Comparison of ENCODE assay signal across 13 mouse cellular contexts in genomic region chr5:37263816-37264215, GRCm38 (mm10). TPM values are rescaled to one million over a fixed set of nuclear protein-coding genes. Genes with fewer than 3 reads are reported as not detected.
DNase-seq lines count a peak whose midpoint lies in the region.
"Had no signal": no experiment of that assay in that cellular context is flagged by ENCODE, and none has a peak within 500 bp of the region (broad histone marks: within the 10 kb centered on the region; RNA-seq: fewer than 3 reads in every experiment).

No protein-coding gene starts in this region.

- DNase-seq in embryo, embryonic 10.5 days (ENCODE audit: low spot score) = peak; percentile 45
- DNase-seq in embryo, embryonic 11 days = no peak
- peak; percentile 73 for DNase-seq in 3T3-L1 (ENCODE audit: low read depth, low spot score)
- peak; percentile 85 for DNase-seq in adrenal gland, adult 2 months
- DNase-seq in mesoderm, embryonic 11.5 days (ENCODE audit: low read depth, low spot score) = peak; percentile 44
- DNase-seq in layer of hippocampus, postnatal 36 days = no peak
- no peak for DNase-seq in layer of hippocampus, postnatal 14 days (ENCODE audit: low spot score in 2 of 2)
- DNase-seq: cerebellum, adult 9-11 months; lung, adult 2 months; lung, postnatal 36 days; right cerebral cortex, postnatal 14 days had no signal

RNA-seq across cellular contexts. Expression of gene Crmp1, which starts 22.1 kb away (rescaled TPM):
- 1 to 10 TPM; 7.2 to 9.7 TPM for total RNA-seq in adrenal gland, adult 2 months (2021)
- 8.7 and 9.9 TPM in 2 replicates for polyA plus RNA-seq in adrenal gland, adult 2 months (2012; rRNA removed)
- 100 to 1,000 TPM; 239 to 241 TPM for total RNA-seq in layer of hippocampus, postnatal 36 days (2021)
- 100 to 1,000 TPM; 405 to 421 TPM for total RNA-seq in layer of hippocampus, postnatal 14 days (2021)
- total RNA-seq: hematopoietic stem cell, adult 5-6 weeks had no signal
- polyA plus RNA-seq: erythroblast, embryonic 14.5 days had no signal

Comparison
In these comparisons a context has a peak if more than half of its experiments do, and no peak if none do; other contexts are left out.
1. DNase-seq: peak in embryo, embryonic 10.5 days (single experiment), 3T3-L1 (single experiment), adrenal gland, adult 2 months (single experiment) and mesoderm, embryonic 11.5 days (single experiment); none in embryo, embryonic 11 days (single experiment), layer of hippocampus, postnatal 36 days (0 of 2) and layer of hippocampus, postnatal 14 days (0 of 2).
2. RNA of gene Crmp1, which starts 22.1 kb away (total RNA-seq): 405 to 421 TPM in layer of hippocampus, postnatal 14 days and 239 to 241 TPM in layer of hippocampus, postnatal 36 days; 7.2 to 9.7 TPM in adrenal gland, adult 2 months; every median in the first group is over 10 times any median in the second.